Mouse (Mus musculus): ENCODE data around the gene Ybx3. TPM values are rescaled to one million over a fixed set of nuclear protein-coding genes. Genes with fewer than 3 reads are reported as not detected.

Ybx3 gene
- polyA plus RNA-seq (2015; fragmentation: Nextera tagmentation; extraction: Ambion mirVana): 40.9 and 41.7 TPM in 2 replicates

- Histone ChIP-seq H3K36me3 (ENCODE audit: control insufficient read depth, insufficient read depth) (no peaks in the 10 kb centered on the region), H3K27ac (ENCODE audit: low read length) (peak within 1 kb of the TSS; percentile 98), H3K9me3 (replicated peaks; ENCODE audit: control insufficient read depth, low read length) (no peaks in the 10 kb centered on the region), H3K4me2 (ENCODE audit: low read depth, low read length) (peak within 1 kb of the TSS; percentile 83), H3K4me1 (ENCODE audit: control insufficient read depth, low read depth, low read length) (peaks cover 38% of the 10 kb centered on the region), H3K27me3 (ENCODE audit: control insufficient read depth, insufficient read depth, low read depth, low read length) (no peaks in the 10 kb centered on the region), H3K4me3 (ENCODE audit: low read depth, low read length) (peak within 1 kb of the TSS; percentile 99), H3K9ac (ENCODE audit: low read depth, low read length) (peak within 1 kb of the TSS; percentile 95)
- 1% methylated on average over 77 of the region's 107 CpGs for WGBS (ENCODE audit: insufficient replicate concordance)
- peak; percentile 80 for ATAC-seq (ENCODE audit: low read depth)
Observed at GRCm38 (mm10) chr6:131388040-131389021, at the start of gene Ybx3. Ybx3 (minus strand) TSS chr6:131388476.

GRCm38 (mm10) chr6:131436626-131437025 is 48.4 kb upstream of the Ybx3 start:
- Histone ChIP-seq H3K4me2 (ENCODE audit: low read depth, low read length) (no peak overlapping the region), H3K4me1 (ENCODE audit: control insufficient read depth, low read depth, low read length) (no peaks in the 10 kb centered on the region), H3K4me3 (ENCODE audit: low read depth, low read length) (no peak overlapping the region), H3K9me3 (replicated peaks; ENCODE audit: control insufficient read depth, low read length) (no peaks in the 10 kb centered on the region), H3K27ac (ENCODE audit: low read length) (no peak overlapping the region), H3K9ac (ENCODE audit: low read depth, low read length) (no peak overlapping the region), H3K36me3 (ENCODE audit: control insufficient read depth, insufficient read depth) (no peaks in the 10 kb centered on the region), H3K27me3 (ENCODE audit: control insufficient read depth, insufficient read depth, low read depth, low read length) (peaks cover 15% of the 10 kb centered on the region)
- no peak for ATAC-seq (ENCODE audit: low read depth)

- Histone ChIP-seq H3K9me3 (replicated peaks; ENCODE audit: control insufficient read depth, low read length) (no peaks in the 10 kb centered on the region), H3K27me3 (ENCODE audit: control insufficient read depth, insufficient read depth, low read depth, low read length) (peaks cover 15% of the 10 kb centered on the region), H3K9ac (ENCODE audit: low read depth, low read length) (no peak overlapping the region), H3K4me3 (ENCODE audit: low read depth, low read length) (no peak overlapping the region), H3K4me1 (ENCODE audit: control insufficient read depth, low read depth, low read length) (no peaks in the 10 kb centered on the region), H3K4me2 (ENCODE audit: low read depth, low read length) (no peak overlapping the region), H3K27ac (ENCODE audit: low read length) (no peak overlapping the region), H3K36me3 (ENCODE audit: control insufficient read depth, insufficient read depth) (no peaks in the 10 kb centered on the region)
- WGBS (ENCODE audit: insufficient replicate concordance): 60% methylated on average over 1 of the region's 1 CpGs
- no peak for ATAC-seq (ENCODE audit: low read depth)
Observed at GRCm38 (mm10) chr6:131434088-131434487, 45.8 kb upstream of the Ybx3 start.

GRCm38 (mm10) chr6:131433153-131434048 is 45.1 kb upstream of the Ybx3 start:
- no peak for ATAC-seq (ENCODE audit: low read depth)
- peaks cover 15% of the 10 kb centered on the region for H3K27me3 ChIP-seq (ENCODE audit: control insufficient read depth, insufficient read depth, low read depth, low read length)
- no peaks in the 10 kb centered on the region for H3K9me3 ChIP-seq (replicated peaks; ENCODE audit: control insufficient read depth, low read length)
- H3K4me3 ChIP-seq (ENCODE audit: low read depth, low read length): peak overlapping the region; percentile 19; the same call in 1 of the 2 replicates
- no peak overlapping the region for H3K27ac ChIP-seq (ENCODE audit: low read length)
- 6% methylated on average over 39 of the region's 39 CpGs for WGBS (ENCODE audit: insufficient replicate concordance)
- H3K4me2 ChIP-seq (ENCODE audit: low read depth, low read length): peak overlapping the region; percentile 33; the same call in 1 of the 2 replicates
- H3K36me3 ChIP-seq (ENCODE audit: control insufficient read depth, insufficient read depth): no peaks in the 10 kb centered on the region
- no peak overlapping the region for H3K9ac ChIP-seq (ENCODE audit: low read depth, low read length)
- no peaks in the 10 kb centered on the region for H3K4me1 ChIP-seq (ENCODE audit: control insufficient read depth, low read depth, low read length)

GRCm38 (mm10) chr6:131421572-131421971 is 33.3 kb upstream of the Ybx3 start:
- Histone ChIP-seq H3K9ac (ENCODE audit: low read depth, low read length) (no peak overlapping the region), H3K27ac (ENCODE audit: low read length) (no peak overlapping the region), H3K4me1 (ENCODE audit: control insufficient read depth, low read depth, low read length) (no peaks in the 10 kb centered on the region), H3K4me3 (ENCODE audit: low read depth, low read length) (no peak overlapping the region), H3K36me3 (ENCODE audit: control insufficient read depth, insufficient read depth) (no peaks in the 10 kb centered on the region), H3K4me2 (ENCODE audit: low read depth, low read length) (no peak overlapping the region), H3K27me3 (ENCODE audit: control insufficient read depth, insufficient read depth, low read depth, low read length) (no peaks in the 10 kb centered on the region), H3K9me3 (replicated peaks; ENCODE audit: control insufficient read depth, low read length) (no peaks in the 10 kb centered on the region)
- WGBS (ENCODE audit: insufficient replicate concordance): 42% methylated on average over 3 of the region's 3 CpGs
- ATAC-seq (ENCODE audit: low read depth): peak; percentile 51; the same call in 1 of the 2 replicates

- Histone ChIP-seq H3K9me3 (replicated peaks; ENCODE audit: control insufficient read depth, low read length) (no peaks in the 10 kb centered on the region), H3K4me3 (ENCODE audit: low read depth, low read length) (no peak overlapping the region), H3K4me2 (ENCODE audit: low read depth, low read length) (no peak overlapping the region), H3K9ac (ENCODE audit: low read depth, low read length) (no peak overlapping the region), H3K27me3 (ENCODE audit: control insufficient read depth, insufficient read depth, low read depth, low read length) (no peaks in the 10 kb centered on the region), H3K4me1 (ENCODE audit: control insufficient read depth, low read depth, low read length) (no peaks in the 10 kb centered on the region), H3K27ac (ENCODE audit: low read length) (no peak overlapping the region), H3K36me3 (ENCODE audit: control insufficient read depth, insufficient read depth) (no peaks in the 10 kb centered on the region)
- WGBS (ENCODE audit: insufficient replicate concordance): 57% methylated on average over 3 of the region's 3 CpGs
- no peak for ATAC-seq (ENCODE audit: low read depth)
Observed at GRCm38 (mm10) chr6:131419614-131420013, 31.3 kb upstream of the Ybx3 start.

- no peak overlapping the region for H3K9ac ChIP-seq (ENCODE audit: low read depth, low read length)
- no peak for ATAC-seq (ENCODE audit: low read depth)
- H3K4me1 ChIP-seq (ENCODE audit: control insufficient read depth, low read depth, low read length): no peaks in the 10 kb centered on the region
Observed at GRCm38 (mm10) chr6:131418770-131419169, 30.5 kb upstream of the Ybx3 start.

GRCm38 (mm10) chr6:131411116-131411843 is 23.0 kb upstream of the Ybx3 start:
- Histone ChIP-seq H3K4me3 (ENCODE audit: low read depth, low read length) (no peak overlapping the region), H3K4me2 (ENCODE audit: low read depth, low read length) (no peak overlapping the region), H3K9ac (ENCODE audit: low read depth, low read length) (no peak overlapping the region), H3K4me1 (ENCODE audit: control insufficient read depth, low read depth, low read length) (no peaks in the 10 kb centered on the region), H3K36me3 (ENCODE audit: control insufficient read depth, insufficient read depth) (no peaks in the 10 kb centered on the region), H3K27me3 (ENCODE audit: control insufficient read depth, insufficient read depth, low read depth, low read length) (no peaks in the 10 kb centered on the region), H3K27ac (ENCODE audit: low read length) (no peak overlapping the region), H3K9me3 (replicated peaks; ENCODE audit: control insufficient read depth, low read length) (no peaks in the 10 kb centered on the region)
- WGBS (ENCODE audit: insufficient replicate concordance): 68% methylated on average over 6 of the region's 6 CpGs
- ATAC-seq (ENCODE audit: low read depth): no peak

More at GRCm38 (mm10) chr6:131418770-131419169, 30.5 kb upstream of the Ybx3 start:
- no peak overlapping the region for H3K27ac ChIP-seq (ENCODE audit: low read length)
- H3K36me3 ChIP-seq (ENCODE audit: control insufficient read depth, insufficient read depth): no peaks in the 10 kb centered on the region
- H3K9me3 ChIP-seq (replicated peaks; ENCODE audit: control insufficient read depth, low read length): no peaks in the 10 kb centered on the region
- H3K4me3 ChIP-seq (ENCODE audit: low read depth, low read length): no peak overlapping the region
- H3K4me2 ChIP-seq (ENCODE audit: low read depth, low read length): no peak overlapping the region
- H3K27me3 ChIP-seq (ENCODE audit: control insufficient read depth, insufficient read depth, low read depth, low read length): no peaks in the 10 kb centered on the region

All from liver, embryonic 16.5 days (tissue).